Mouse (Mus musculus) cerebral cortex, adult 2 months (tissue): ENCODE measurements around the gene AI464131.

Source experiments
- WGBS: fragments of 180-500 bp; shearing (Covaris S2); methylation state at CpG from one replicate; pipeline ENCODE4 v1.1.7; 2018; 5-methylcytosine and 5-hydroxymethylcytosine counted together

Gene AI464131

GRCm38 (mm10) chr4:41470051-41470683 lies 32.7 kb downstream of the AI464131 start:
- WGBS = 44% methylated on average over 7 of the region's 7 CpGs

DNA sequence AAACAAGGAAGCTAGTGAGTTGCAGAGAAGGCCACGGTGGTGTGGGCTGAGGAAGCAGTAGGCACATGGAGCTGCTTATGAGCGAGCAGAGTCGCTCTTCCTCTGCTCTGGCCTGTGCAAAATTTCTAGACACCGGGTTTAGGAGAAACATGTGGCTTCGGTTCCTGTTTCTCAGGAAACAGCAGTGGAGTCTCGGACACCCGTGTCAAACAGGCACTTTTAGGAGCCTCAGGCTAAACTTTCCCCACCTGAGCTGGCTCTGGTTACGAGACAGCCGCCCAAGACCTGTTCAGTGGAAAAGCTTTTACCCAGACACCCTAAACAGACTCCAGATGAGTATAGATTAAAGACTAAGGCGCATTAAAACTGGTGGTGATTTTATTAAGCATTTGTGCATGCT lies 33.7 kb downstream of the AI464131 start:
- WGBS = 54% methylated on average over 10 of the region's 10 CpGs

DNA sequence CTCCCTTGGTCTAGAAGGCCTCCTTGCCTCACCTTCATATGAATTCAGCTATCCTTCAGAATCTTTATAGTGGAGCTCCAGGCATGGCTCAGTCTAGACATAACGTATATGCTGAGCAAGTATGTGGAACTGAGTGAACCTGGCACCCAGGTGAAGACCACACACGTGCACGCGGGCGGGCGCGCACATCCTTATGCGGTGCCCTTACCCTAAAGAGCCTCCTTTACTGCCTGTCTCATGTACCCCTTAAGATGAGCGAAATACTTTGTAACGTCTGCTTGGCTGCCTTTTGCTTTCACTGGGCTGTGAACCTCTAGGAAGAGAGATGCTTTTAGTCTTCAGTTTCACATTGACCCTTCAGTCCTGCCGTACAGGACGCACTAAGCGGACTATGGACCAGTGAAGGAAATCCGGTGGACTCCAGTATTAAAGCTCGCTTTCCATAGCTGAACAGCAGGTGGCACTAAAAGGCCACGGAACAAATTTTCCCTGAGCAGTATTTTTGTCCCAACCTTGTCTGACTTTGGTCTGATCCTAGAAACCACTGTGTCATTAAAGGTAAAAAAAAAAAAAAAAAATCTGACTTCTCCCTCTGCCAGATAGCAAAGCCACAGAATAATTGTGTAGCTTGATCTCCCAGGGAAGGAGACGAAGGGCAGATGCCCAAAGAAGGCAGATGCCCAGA lies 34.3 kb downstream of the AI464131 start:
- WGBS = 48% methylated on average over 17 of the region's 17 CpGs

DNA sequence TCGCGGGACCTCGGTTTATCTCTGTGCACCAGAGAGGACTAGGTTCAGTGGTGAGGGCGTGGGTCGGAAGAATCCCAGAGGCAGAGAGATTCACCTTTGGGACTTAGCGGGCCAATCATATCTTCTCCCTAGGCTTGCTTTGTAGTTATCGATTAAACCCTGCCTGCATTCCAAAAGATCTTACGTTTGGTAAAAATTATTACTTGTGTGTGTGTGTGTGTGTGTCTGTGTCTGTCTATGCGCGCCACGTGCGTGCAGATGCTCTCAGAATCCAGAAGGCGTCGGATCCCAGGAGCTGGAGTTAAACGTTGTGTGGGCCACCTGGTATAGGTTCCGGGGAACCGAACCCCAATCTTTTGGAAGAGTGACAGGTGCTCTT lies 37.6 kb downstream of the AI464131 start:
- WGBS = 5% methylated on average over 17 of the region's 17 CpGs

- WGBS = under 1% methylated on average over 70 of the region's 70 CpGs
Observed at GRCm38 (mm10) chr4:41464345-41465286, 38.3 kb downstream of the AI464131 start, which contains the start of the genes Kif24 and Nudt2. Kif24 (minus strand) TSS chr4:41464887. Nudt2 (plus strand) TSS chr4:41465151.

DNA sequence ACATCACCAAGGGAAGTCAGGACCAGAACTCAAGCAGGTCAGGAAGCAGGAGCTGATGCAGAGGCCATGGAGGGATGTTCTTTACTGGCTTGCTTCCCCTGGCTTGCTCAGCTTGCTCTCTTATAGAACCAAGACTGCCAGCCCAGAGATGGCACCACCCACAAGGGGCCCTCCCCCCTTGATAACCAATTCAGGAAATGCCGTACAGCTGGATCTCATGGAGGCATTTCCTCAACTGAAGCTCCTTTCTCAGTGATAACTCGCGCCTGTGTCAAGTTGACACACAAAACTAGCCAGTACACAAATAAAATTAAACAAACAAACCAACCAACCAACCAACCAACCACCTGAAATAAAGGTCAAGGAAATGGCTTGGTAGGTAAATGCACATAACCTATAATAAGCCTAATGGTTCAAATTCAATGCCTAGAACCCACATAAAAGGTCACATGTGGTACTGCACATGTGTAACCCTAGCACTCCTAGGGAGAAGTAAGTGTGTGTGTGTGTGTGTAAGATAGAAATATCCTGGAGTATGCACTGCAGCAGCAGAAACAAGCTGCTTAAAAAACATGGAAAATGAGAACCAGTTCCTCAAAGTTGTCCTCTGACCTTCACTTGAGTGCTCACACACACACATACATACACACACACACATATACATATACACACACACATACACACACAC lies 39.7 kb downstream of the AI464131 start:
- 68% methylated on average over 3 of the region's 3 CpGs for WGBS

DNA sequence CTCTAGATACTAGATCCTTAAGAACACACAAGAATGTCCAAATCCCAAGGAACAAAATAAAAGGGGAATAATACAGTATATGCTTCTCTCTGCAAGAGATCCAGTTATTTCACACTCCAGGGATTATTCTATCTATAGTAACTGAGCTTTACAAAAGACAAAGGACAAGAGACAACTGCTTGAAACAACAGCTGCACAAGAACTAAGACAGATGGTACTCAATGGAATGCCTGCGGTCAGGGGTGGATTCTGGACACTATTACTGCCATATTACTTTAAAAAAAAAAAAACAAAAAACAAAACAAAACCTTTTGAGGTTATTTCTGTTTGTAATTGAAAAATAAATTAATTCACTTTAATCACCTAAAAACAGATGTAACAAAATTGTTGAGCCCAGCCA lies 42.2 kb downstream of the AI464131 start:
- WGBS = 91% methylated on average over 1 of the region's 1 CpGs

- WGBS = 97% methylated on average over 3 of the region's 3 CpGs
Observed at GRCm38 (mm10) chr4:41447595-41447994, 55.3 kb downstream of the AI464131 start.
